Mouse (Mus musculus) lung, postnatal 0 days (tissue): ENCODE results near the gene Phospho1. TPM values are rescaled to one million over a fixed set of nuclear protein-coding genes. Genes with fewer than 3 reads are reported as not detected.

Source experiments
- ATAC-seq: fragments of 200-750 bp; cut with Nextera tagmentation; 2 replicates; pipeline ENCODE4 v1.8.0; 2017; ENCODE audit warnings: moderate library complexity
- DNase-seq: peaks from one replicate; pipeline ENCODE4 v3.0.0-alpha.2; 2016; ENCODE audit warnings: low spot score
- H3K27ac ChIP-seq: fragments of 300-500 bp; sonication (generic); 2 replicates; pipeline ENCODE4 v1.5.1; 2014; ENCODE audit warnings: antibody characterized with exemption, mild to moderate bottlenecking, low read length, mixed read lengths
- H3K27me3 ChIP-seq: fragments of 300-500 bp; sonication (generic); replicated peaks from 2 replicates; pipeline ENCODE4 v1.6.1; 2014; ENCODE audit warnings: low read length, mixed read lengths; ENCODE audit not compliant: insufficient read depth
- H3K36me3 ChIP-seq: fragments of 300-500 bp; sonication (generic); 2 replicates; pipeline ENCODE4 v1.6.1; 2014; ENCODE audit warnings: low read length, mixed read lengths; ENCODE audit not compliant: insufficient read depth
- H3K4me1 ChIP-seq: fragments of 300-500 bp; sonication (generic); 2 replicates; pipeline ENCODE4 v1.6.1; 2014; ENCODE audit warnings: antibody characterized with exemption, low read depth, low read length, mixed read lengths; ENCODE audit not compliant: insufficient read depth
- H3K4me2 ChIP-seq: fragments of 300-500 bp; sonication (generic); replicated peaks from 2 replicates; pipeline ENCODE4 v1.6.1; 2014; ENCODE audit warnings: low read depth, mild to moderate bottlenecking, low read length, moderate library complexity, mixed read lengths
- H3K4me3 ChIP-seq: fragments of 300-500 bp; sonication (generic); 2 replicates; pipeline ENCODE4 v1.5.1; 2014; ENCODE audit warnings: low read depth, low read length
- H3K9ac ChIP-seq: fragments of 300-500 bp; sonication (generic); replicated peaks from 2 replicates; pipeline ENCODE4 v1.6.1; 2014; ENCODE audit warnings: low read depth, mild to moderate bottlenecking
- H3K9me3 ChIP-seq: fragments of 300-500 bp; sonication (generic); 2 replicates; pipeline ENCODE4 v1.6.1; 2016; ENCODE audit warnings: low read length, mixed read lengths
- CTCF ChIP-seq: IDR thresholded peaks from 2 replicates; pipeline ENCODE4 v1.5.1; 2016; ENCODE audit warnings: antibody characterized with exemption, mild to moderate bottlenecking
- EP300 ChIP-seq: IDR thresholded peaks from 2 replicates; pipeline ENCODE4 v1.6.1; 2016; ENCODE audit warnings: antibody characterized with exemption, mild to moderate bottlenecking, control low read depth
- WGBS: fragments of 180-500 bp; shearing (Covaris S2); extraction: QIAGEN DNeasy Blood & Tissue Kit; methylation state at CpG from one replicate; pipeline ENCODE4 v1.1.7; 2014; 5-methylcytosine and 5-hydroxymethylcytosine counted together
- polyA plus RNA-seq: library from polyadenylated mRNA; unstranded; fragments of >200 nt; fragmentation: Nextera tagmentation; extraction: Ambion mirVana; gene quantifications from 2 replicates; pipeline ENCODE4 v1.2.1, GENCODE M21; 2015

Gene Phospho1
- polyA plus RNA-seq, 1 experiment from 2014 or later = 1.6 TPM

- H3K4me1 ChIP-seq = peaks cover 41% of the 10 kb centered on the region
- TF ChIP-seq EP300 = no peak
- no peak for TF ChIP-seq CTCF
- H3K9me3 ChIP-seq = no peaks in the 10 kb centered on the region
- peak; percentile 25 for ATAC-seq
- H3K4me2 ChIP-seq = peak overlapping the region; percentile 20
- no peak overlapping the region for H3K9ac ChIP-seq
- DNase-seq = peak; percentile 73
- H3K27ac ChIP-seq = peak overlapping the region; percentile 4; the same call in 1 of the 2 replicates
- H3K4me3 ChIP-seq = no peak overlapping the region
- H3K36me3 ChIP-seq = no peaks in the 10 kb centered on the region
- WGBS = 11% methylated on average over 21 of the region's 22 CpGs
- peaks cover 34% of the 10 kb centered on the region for H3K27me3 ChIP-seq
Measured at GRCm38 (mm10) chr11:95834143-95834667, 9.9 kb downstream of the Phospho1 start.

- no peak overlapping the region for H3K4me3 ChIP-seq
- H3K4me2 ChIP-seq = peak overlapping the region; percentile 20; the same call in 1 of the 2 replicates
- no peaks in the 10 kb centered on the region for H3K9me3 ChIP-seq
- DNase-seq = peak; percentile 50
- H3K4me1 ChIP-seq = peaks cover 41% of the 10 kb centered on the region
- peaks cover 26% of the 10 kb centered on the region; the same call in 1 of the 2 replicates for H3K27me3 ChIP-seq
- H3K27ac ChIP-seq = peak overlapping the region; percentile 4; the same call in 1 of the 2 replicates
- H3K36me3 ChIP-seq = no peaks in the 10 kb centered on the region
- 17% methylated on average over 15 of the region's 15 CpGs for WGBS
- H3K9ac ChIP-seq = no peak overlapping the region
- peak; percentile 23 for ATAC-seq
- TF ChIP-seq EP300 (peak; percentile 48; the same call in 1 of the 2 replicates), CTCF (peak; percentile 12; the same call in 1 of the 2 replicates)
Measured at GRCm38 (mm10) chr11:95834742-95835710, 10.7 kb downstream of the Phospho1 start.

GRCm38 (mm10) chr11:95835832-95836231 lies 11.5 kb downstream of the Phospho1 start:
- Histone ChIP-seq H3K4me1 (peaks cover 34% of the 10 kb centered on the region), H3K27me3 (peaks cover 19% of the 10 kb centered on the region; the same call in 1 of the 2 replicates), H3K9ac (no peak overlapping the region), H3K9me3 (no peaks in the 10 kb centered on the region), H3K27ac (no peak overlapping the region; the same call in 1 of the 2 replicates), H3K36me3 (no peaks in the 10 kb centered on the region), H3K4me2 (no peak overlapping the region), H3K4me3 (no peak overlapping the region)
- DNase-seq (no peak), ATAC-seq (no peak)
- 24% methylated on average over 6 of the region's 6 CpGs for WGBS
- TF ChIP-seq CTCF (no peak), EP300 (no peak)

- Histone ChIP-seq H3K9me3 (no peaks in the 10 kb centered on the region), H3K27me3 (peaks cover 13% of the 10 kb centered on the region; the same call in 1 of the 2 replicates), H3K36me3 (no peaks in the 10 kb centered on the region), H3K27ac (peak overlapping the region; percentile 62; the same call in 1 of the 2 replicates), H3K4me3 (no peak overlapping the region), H3K4me2 (no peak overlapping the region), H3K4me1 (peaks cover 28% of the 10 kb centered on the region), H3K9ac (no peak overlapping the region)
- no peak for TF ChIP-seq CTCF
- peak; percentile 71; the same call in 1 of the 2 replicates for TF ChIP-seq EP300
- DNase-seq (peak; percentile 36), ATAC-seq (peak; percentile 40)
- WGBS = 33% methylated on average over 6 of the region's 6 CpGs
Measured at GRCm38 (mm10) chr11:95836433-95836832, 12.1 kb downstream of the Phospho1 start.

GRCm38 (mm10) chr11:95837059-95837458 lies 12.8 kb downstream of the Phospho1 start, which contains the start of gene Gngt2:
Gene Gngt2, plus strand, starts transcription at chr11:95837216.
- DNase-seq (peak; percentile 87), ATAC-seq (peak; percentile 63)
- TF ChIP-seq CTCF (no peak), EP300 (no peak)
- H3K9ac ChIP-seq = no peak within 1 kb of the TSS
- peak within 1 kb of the TSS; percentile 62 for H3K27ac ChIP-seq
- H3K36me3 ChIP-seq = no peaks in the 10 kb centered on the region
- H3K9me3 ChIP-seq = no peaks in the 10 kb centered on the region
- 16% methylated on average over 10 of the region's 10 CpGs for WGBS
- no peak within 1 kb of the TSS for H3K4me3 ChIP-seq
- no peak within 1 kb of the TSS; the same call in 1 of the 2 replicates for H3K4me2 ChIP-seq
- H3K27me3 ChIP-seq = 0 out of 2 replicates have a peak, but pooled peaks cover 9% of the 10 kb centered on the region
- H3K4me1 ChIP-seq = peaks cover 27% of the 10 kb centered on the region

GRCm38 (mm10) chr11:95838598-95838997 lies 14.3 kb downstream of the Phospho1 start:
- H3K9ac ChIP-seq = no peak overlapping the region
- DNase-seq = no peak
- no peaks in the 10 kb centered on the region for H3K36me3 ChIP-seq
- 0 out of 2 replicates have a peak overlapping the region, but pooled peaks have one; percentile 5 for H3K4me3 ChIP-seq
- peak overlapping the region; percentile 21 for H3K27ac ChIP-seq
- no peaks in the 10 kb centered on the region for H3K27me3 ChIP-seq
- H3K4me1 ChIP-seq = peaks cover 27% of the 10 kb centered on the region
- no peak for ATAC-seq
- peak overlapping the region; percentile 19; the same call in 1 of the 2 replicates for H3K4me2 ChIP-seq
- H3K9me3 ChIP-seq = no peaks in the 10 kb centered on the region
- TF ChIP-seq EP300 = no peak
- no peak for TF ChIP-seq CTCF
- 65% methylated on average over 4 of the region's 4 CpGs for WGBS
